Mouse (Mus musculus) testis, postnatal 10 days (tissue): ENCODE results near the gene Epha2.

Source experiments
- DNase-seq: peaks from one replicate; pipeline ENCODE4 v3.0.0; 2021; ENCODE audit warnings: low spot score

The Epha2 gene

DNA sequence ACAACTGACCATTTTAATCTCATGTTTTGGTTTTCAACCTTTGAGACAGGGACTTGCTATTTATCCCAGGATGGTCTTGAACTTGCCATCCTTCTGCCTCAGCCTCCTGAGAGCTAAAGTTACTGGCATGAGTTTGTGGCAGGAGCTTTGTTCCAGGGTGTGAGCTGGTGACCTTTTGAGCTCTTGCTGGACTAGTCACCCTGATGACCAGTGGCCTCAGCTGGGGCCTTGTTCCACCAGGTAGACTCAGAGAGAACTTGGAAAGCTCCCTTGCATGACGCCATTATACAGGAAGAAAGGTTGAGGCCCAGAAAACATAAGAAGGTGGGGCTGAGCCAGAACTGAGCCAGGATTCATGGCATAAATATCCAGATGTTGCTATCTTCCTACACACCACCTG is 20.6 kb upstream of the Epha2 start:
- DNase-seq, result no peak

- DNase-seq, result no peak
These were observed 19.9 kb upstream of the Epha2 start for GRCm38 (mm10) chr4:141281153-141281552.

DNA sequence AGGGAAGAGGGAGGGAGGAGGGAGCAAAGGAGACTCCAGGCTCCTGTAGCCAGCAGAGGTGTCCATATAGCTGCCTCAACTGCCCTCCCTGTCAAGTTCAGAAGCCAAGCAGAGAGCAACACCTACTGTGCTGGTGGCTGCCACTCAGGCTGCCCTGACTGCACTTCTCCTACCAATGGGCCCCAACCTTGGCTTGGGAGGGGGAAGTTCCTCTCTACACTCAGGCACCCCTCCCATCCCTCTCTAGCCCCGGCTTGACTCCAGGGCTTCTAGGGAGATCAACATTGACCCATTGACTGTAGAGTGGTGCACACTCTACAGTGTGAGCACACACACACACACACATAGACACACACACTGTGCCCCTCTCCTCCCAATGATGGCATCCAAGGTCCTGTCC is 19.5 kb upstream of the Epha2 start:
- DNase-seq, result no peak

- DNase-seq, result no peak
These were observed 19.0 kb upstream of the Epha2 start for GRCm38 (mm10) chr4:141282087-141282486.

- DNase-seq, result no peak
These were observed 18.4 kb upstream of the Epha2 start for GRCm38 (mm10) chr4:141282623-141283022.

GRCm38 (mm10) chr4:141283176-141283878 is 17.7 kb upstream of the Epha2 start:
- peak; percentile 76 for DNase-seq

- no peak for DNase-seq
These were observed 17.1 kb upstream of the Epha2 start for GRCm38 (mm10) chr4:141283879-141284411.

GRCm38 (mm10) chr4:141284486-141284885 is 16.6 kb upstream of the Epha2 start:
- DNase-seq, result no peak

- DNase-seq, result no peak
These were observed 15.9 kb upstream of the Epha2 start for GRCm38 (mm10) chr4:141285128-141285527.

GRCm38 (mm10) chr4:141286860-141287517 is 14.1 kb upstream of the Epha2 start:
- no peak for DNase-seq

GRCm38 (mm10) chr4:141287518-141288004 is 13.5 kb upstream of the Epha2 start:
- DNase-seq, result no peak

DNA sequence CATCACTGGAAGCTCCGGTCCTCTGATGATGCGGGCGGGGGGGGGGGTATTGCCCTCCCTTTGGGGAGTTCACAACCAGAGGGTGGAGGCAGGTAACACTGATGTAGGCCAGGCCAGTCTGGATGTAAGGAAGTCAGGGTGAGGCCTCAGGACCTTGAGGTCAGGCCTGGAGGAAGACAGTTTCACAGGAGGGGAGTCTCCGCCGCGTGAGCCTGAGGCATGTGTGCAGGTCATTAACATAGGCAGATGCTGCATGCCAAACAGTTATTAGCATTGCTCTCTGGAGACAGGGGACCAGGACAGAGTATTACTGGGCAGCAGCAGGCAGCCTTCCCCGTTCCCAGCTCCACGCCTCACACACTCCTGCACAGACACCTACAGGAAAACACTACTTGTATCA is 12.9 kb upstream of the Epha2 start:
- no peak for DNase-seq

GRCm38 (mm10) chr4:141291571-141292375 is 9.3 kb upstream of the Epha2 start:
- DNase-seq, result no peak

GRCm38 (mm10) chr4:141295774-141296186 is 5.3 kb upstream of the Epha2 start:
- DNase-seq, result no peak

DNA sequence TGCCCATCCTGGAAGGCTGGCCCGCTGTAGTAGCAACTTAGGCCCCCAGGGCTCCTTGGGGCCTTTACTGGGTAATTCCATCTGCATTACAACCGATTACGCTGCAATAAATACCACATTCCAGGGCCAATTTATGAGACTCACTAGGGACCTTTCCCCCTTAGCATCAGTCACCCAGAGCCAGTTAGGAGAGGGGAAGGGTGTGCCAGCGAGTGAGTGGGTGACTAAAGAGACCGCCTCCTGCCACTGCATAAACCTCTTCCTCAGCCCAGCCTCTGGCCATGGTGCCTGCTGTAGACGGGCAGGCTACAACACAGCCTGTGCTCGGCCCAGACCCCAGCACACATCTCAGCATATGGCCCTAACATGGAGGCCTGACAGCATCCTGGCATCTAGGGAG is 3.1 kb upstream of the Epha2 start:
- DNase-seq, result no peak

DNA sequence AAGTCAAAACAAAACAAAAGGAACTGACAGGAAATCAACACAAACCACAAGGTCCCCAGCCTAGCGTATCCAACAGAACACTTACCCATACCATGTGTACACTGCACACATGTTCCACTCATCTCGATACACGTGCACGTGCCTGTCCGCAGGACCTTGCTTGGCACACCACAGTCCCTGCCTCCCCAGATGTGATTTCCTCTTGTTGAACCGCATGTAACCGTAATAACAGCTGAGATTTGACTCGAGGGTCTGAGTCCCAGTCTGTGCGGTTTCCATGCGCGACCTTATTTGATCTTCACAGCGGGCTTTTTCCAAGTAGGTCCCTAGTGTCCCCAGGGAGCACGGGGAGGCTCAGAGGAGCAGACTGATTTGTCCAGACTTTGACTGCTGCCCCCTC is 1.7 kb upstream of the Epha2 start:
- no peak for DNase-seq

DNA sequence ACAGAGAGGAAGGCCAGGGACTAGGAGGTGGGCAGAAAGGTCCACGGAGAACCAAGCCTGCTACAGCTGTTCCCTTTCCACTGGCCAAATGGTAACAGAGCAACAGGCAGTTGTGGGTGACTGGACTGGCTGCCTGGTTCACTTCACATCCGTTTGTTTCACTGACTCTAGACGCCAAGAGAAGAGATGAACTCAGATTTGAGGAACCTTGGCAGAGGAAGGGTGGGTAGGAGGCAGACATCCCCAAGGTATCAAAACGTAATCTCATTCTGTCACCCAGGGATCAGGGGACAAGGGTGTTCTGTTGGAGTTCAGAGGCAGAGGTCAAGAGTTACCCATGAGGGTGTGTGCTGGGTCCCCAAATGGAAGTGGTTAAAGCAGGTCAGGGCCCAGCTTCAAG is 844 bp upstream of the Epha2 start:
- no peak for DNase-seq

DNA sequence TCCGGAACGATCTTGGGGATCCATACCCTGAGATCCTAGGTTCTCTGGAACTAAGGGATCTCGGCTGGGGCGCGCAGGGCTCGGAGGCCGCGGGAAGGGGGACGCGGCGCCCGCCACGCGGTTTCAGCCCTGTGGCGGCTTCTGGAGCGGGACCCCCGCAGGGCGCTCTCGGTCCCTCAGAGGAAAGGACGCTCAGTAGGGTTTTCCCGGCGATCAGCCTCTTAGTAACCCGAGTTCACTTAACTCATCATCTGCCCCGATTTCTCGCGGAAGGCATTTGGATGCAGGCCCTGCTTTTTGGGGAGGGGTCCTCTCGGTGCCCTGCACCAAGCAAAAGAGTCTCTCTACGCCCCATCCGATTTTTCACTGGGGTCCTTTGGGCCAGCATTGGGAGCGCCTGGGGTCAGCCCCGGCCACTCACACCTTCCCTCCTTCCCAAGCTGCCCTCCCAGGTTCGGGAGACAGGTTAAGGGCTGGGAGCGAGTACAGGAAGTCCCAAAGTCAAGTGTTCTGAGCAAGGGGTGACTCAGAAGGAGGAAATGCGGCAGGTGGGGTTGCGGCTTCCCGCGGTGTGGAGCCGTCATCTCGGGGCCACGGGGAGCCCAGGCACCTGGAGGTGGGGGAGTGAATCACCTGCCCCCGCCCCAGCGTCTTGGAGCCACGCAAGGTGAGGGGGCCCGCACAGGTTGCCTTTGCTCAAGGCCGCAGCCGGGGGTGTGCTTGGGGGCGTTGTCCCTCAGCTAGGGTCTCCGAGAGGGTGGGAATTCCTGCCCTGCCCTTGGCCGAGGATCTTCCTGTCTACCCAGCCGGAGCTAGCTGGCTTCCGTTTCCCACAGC is 769 bp downstream of the Epha2 start:
- no peak for DNase-seq

DNA sequence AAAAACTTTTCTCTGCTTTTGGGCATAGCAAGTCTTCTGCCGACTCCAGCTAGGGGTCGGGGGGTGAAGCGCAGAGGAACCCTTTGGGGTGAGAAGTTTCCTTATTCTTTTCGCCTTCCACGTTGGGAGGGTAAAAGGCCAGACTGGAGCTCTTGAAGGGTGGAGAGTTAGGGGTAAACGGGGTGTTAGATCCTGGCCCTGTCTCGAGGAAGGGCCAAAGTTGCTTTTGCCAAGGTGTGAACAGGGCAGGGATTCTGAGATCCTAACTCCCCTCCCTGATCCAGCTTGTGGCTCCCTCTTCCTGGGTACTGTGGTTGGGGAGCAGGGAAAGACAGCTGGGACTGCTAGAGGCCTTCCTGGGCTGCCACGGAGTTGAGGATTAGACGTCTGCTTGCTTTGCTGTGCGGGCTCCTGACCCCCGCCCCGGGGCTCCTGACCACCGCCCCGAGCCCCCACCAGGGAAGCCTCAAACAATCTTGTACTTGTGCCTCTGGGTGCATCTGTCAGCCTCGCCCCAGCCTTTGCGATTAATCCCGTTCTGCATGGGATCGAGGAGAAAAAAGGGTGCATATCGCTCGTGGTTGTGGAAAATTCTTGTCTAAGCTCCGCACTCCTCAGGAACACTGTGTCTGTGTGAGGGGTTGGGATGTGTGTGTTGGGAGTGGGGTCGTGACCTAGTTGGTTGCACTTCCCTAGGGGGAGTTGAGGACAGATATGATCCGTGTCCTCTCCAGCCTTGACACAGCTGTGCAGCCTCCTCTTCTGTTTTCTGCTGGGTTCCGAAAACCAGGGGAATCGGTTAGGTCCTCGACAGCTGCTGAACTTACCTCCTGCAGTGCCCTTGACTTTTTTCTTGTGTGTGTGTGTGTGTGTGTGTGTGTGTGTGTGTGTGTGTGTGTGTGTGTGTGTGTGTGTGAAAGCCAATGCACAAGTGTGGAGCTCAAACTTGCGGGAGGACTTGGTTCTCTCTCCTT is 1.7 kb downstream of the Epha2 start:
- no peak for DNase-seq

DNA sequence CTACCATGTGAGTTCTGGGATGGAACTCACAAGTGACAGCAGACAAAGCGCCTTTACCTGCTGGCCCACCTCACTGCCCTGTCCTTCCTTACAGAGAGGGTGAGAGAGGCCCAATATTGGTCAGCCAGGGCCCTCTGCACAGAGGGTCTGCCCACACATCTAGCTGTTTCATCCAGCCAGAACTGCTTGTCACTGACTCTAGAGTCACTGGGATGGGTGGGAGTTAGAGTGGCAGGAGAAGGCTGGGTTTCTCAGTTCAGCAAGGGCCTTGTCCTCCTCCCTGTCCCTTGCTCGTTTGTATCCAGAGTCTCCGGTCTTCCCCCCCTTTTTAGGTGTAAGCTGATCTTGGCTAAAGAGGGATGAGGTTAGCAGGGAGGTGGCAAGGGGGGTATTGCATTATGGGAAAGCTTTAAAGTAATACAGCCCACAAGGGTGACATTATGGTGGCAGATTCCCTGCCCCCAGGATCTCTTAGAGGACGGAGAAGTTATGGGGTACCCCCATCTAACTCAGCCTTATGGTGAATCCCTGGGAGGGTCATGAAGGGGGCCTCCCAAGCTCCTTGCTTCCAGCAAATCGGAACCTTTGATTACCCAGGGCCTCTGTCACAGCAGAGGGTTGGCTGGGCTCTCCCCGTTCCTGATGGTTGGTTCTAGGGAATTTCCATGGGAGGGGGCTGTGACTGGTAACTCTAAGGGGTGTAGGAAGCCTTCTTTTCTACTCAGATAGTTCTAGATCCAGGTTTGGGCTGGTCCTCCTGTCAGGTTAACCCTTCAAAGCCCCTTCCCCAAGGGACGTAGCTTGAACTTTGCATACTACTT is 2.6 kb downstream of the Epha2 start:
- DNase-seq, result no peak
